Mouse (Mus musculus): ENCODE results near the gene Dmrt2.

GRCm38 (mm10) chr19:25665486-25666339 lies 6.5 kb upstream of the Dmrt2 start:
- no peak for TF ChIP-seq CTCF (IDR thresholded peaks at IDR 0.05; ENCODE audit: control insufficient read depth, insufficient read depth, low read length)
- no peak for TF ChIP-seq POLR2A (IDR thresholded peaks at IDR 0.05; ENCODE audit: borderline replicate concordance, control insufficient read depth, low read depth, low read length)

Measured in bone marrow, adult 2 months (tissue).